Mouse (Mus musculus) kidney, adult 2 months (tissue): Measurements from ENCODE around the gene Zfp329.

Experiments
- CTCF ChIP-seq: fragments of 200-500 bp; conservative IDR thresholded peaks from 2 replicates; pipeline ENCODE4 v1.5.1; 2011; ENCODE audit warnings: low read depth, mild to moderate bottlenecking, control low read depth, low read length, moderate library complexity, mixed read lengths; ENCODE audit not compliant: insufficient read depth, insufficient read length
- POLR2A ChIP-seq: fragments of 200-500 bp; IDR thresholded peaks from one replicate; pipeline ENCODE4 v1.6.1; 2011; ENCODE audit warnings: low read depth, low read length, control low read depth

DNA sequence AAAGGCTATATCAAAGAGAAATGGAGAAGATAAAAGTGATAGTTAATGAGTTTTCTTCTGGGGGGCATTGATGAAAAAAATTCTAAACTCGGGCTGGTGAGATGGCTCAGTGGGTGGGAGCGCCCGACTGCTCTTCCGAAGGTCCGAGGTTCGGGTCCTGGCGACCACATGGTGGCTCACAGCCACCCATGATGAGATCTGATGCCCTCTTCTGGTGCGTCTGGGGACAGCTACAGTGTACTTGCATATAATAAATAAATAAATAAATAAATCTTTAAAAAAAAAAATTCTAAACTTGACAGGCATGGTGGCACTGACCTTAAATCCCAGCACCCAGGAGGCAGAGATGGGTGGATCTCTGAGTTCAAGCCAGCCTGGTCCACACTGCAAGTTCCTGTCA lies 3.1 kb downstream of the Zfp329 start:
- no peak for TF ChIP-seq CTCF
- TF ChIP-seq POLR2A, result no peak
